ENCODE assay signal across 12 mouse cellular contexts in the genomic region with DNA sequence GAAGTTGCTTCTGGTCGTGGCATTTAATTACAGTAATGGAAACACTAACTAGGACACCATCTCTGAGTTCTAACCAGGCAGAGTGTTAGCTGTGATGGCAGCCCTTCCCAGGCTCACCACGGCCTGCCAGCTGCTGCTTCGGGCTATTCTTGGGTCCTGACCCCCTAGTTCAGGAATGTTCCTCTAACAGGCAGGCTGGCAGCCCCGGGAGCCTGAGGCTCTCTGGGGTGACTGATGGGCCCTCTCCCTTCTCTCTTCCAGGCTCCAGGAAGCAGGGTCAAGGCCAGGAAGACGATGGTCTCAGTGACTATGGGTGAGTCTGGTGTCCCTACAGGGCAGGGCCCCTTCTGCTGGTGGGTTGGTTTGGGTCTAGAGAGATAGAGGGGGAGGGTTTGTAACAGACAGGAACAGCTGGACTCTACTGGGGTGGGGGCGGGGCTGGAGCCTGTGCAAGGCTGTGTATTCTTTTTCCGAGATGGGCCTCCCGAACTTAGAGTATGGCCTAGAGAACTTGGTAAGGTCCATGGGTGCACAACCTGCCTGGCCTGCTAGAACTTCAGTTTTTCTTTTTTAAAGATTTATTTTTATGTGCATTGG. TPM values are rescaled to one million over a fixed set of nuclear protein-coding genes. Genes with fewer than 3 reads are reported as not detected.
DNase-seq lines count a peak whose midpoint lies in the region; ATAC-seq and TF ChIP-seq lines count a peak whose summit lies in the region.
"Had no signal": no experiment of that assay in that cellular context is flagged by ENCODE, and none has a peak within 500 bp of the region (broad histone marks: within the 10 kb centered on the region; RNA-seq: fewer than 3 reads in every experiment).

No protein-coding gene starts in this region.

- peak overlapping the region; percentile 36 for H3K4me3 ChIP-seq in heart, postnatal 0 days (ENCODE audit: low read depth, low read length)
- H3K4me3 ChIP-seq in forebrain, postnatal 0 days (ENCODE audit: low read depth, low read length) = no peak overlapping the region
- H3K4me3 ChIP-seq in layer of hippocampus, adult 2 months = no peak overlapping the region

- peak; percentile 27 for DNase-seq in lung, postnatal 10 days
- DNase-seq in lung, adult 18-20 months = no peak
- DNase-seq in gastrocnemius, postnatal 14 days = peak; percentile 74
- DNase-seq in heart, postnatal 0 days (ENCODE audit: low spot score) = peak; percentile 81
- DNase-seq in skeletal muscle tissue, adult 2 months (ENCODE audit: low read depth, low spot score) = peak; percentile 88
- DNase-seq in forebrain, postnatal 0 days = no peak
- DNase-seq in layer of hippocampus, adult 2 months (ENCODE audit: low spot score in 2 of 2) = no peak

- TF ChIP-seq EP300 in heart, postnatal 0 days (IDR thresholded peaks at IDR 0.05; ENCODE audit: low read depth) = no peak

- no peak for TF ChIP-seq CTCF in heart, postnatal 0 days (IDR thresholded peaks at IDR 0.05; ENCODE audit: low read depth)
- TF ChIP-seq CTCF in forebrain, postnatal 0 days (IDR thresholded peaks at IDR 0.05; ENCODE audit: low read depth) = no peak
- TF ChIP-seq CTCF in layer of hippocampus, adult 2 months (conservative IDR thresholded peaks at IDR 0.05) = no peak

- H3K9me3 ChIP-seq in heart, postnatal 0 days (replicated peaks; ENCODE audit: control insufficient read depth, low read length) = no peaks in the 10 kb centered on the region
- H3K9me3 ChIP-seq in forebrain, postnatal 0 days (ENCODE audit: low read length) = no peaks in the 10 kb centered on the region

- H3K4me2 ChIP-seq in heart, postnatal 0 days (ENCODE audit: low read depth, low read length) = peak overlapping the region; percentile 61
- no peak overlapping the region for H3K4me2 ChIP-seq in forebrain, postnatal 0 days (ENCODE audit: low read depth)

- peaks cover 33% of the 10 kb centered on the region for H3K36me3 ChIP-seq in heart, postnatal 0 days (replicated peaks; ENCODE audit: control insufficient read depth, insufficient read depth, low read length)
- H3K36me3 ChIP-seq in forebrain, postnatal 0 days (ENCODE audit: insufficient read depth) = peaks cover 70% of the 10 kb centered on the region

- ATAC-seq in heart, postnatal 0 days (ENCODE audit: insufficient read depth, low read depth) = peak; percentile 96
- ATAC-seq in erythroid progenitor cell, adult 5-6 weeks (replicated peaks; ENCODE audit: low FRiP score, poor library complexity, severe bottlenecking) = no peak
- no peak for ATAC-seq in forebrain, postnatal 0 days
- ATAC-seq: activated CD4-positive, CD25-positive, alpha-beta regulatory T cell, adult 4 months had no signal

- intact Hi-C loops in gastrocnemius, postnatal 14 days (cut with DNase I; ENCODE audit: low total_unique reads) = no loop called here

- WGBS in heart, postnatal 0 days = 36% methylated on average over 8 of the region's 8 CpGs
- WGBS in forebrain, postnatal 0 days = 84% methylated on average over 8 of the region's 8 CpGs

- H3K4me1 ChIP-seq in heart, postnatal 0 days (ENCODE audit: control insufficient read depth, insufficient read depth) = peaks cover 5% of the 10 kb centered on the region
- no peaks in the 10 kb centered on the region for H3K4me1 ChIP-seq in forebrain, postnatal 0 days (ENCODE audit: insufficient read depth)

- peak overlapping the region; percentile 38 for H3K9ac ChIP-seq in heart, postnatal 0 days (replicated peaks; ENCODE audit: low read depth, low read length)
- no peak overlapping the region for H3K9ac ChIP-seq in forebrain, postnatal 0 days

- peak overlapping the region; percentile 95 for H3K27ac ChIP-seq in heart, postnatal 0 days (ENCODE audit: low read depth)
- no peak overlapping the region for H3K27ac ChIP-seq in forebrain, postnatal 0 days (ENCODE audit: low read depth, low read length)
- H3K27ac ChIP-seq in layer of hippocampus, adult 2 months = no peak overlapping the region
- H3K27ac ChIP-seq: kidney, postnatal 0 days; macrophage had no signal

- no peaks in the 10 kb centered on the region for H3K27me3 ChIP-seq in heart, postnatal 0 days (ENCODE audit: control insufficient read depth, insufficient read depth, low read length)
- no peaks in the 10 kb centered on the region for H3K27me3 ChIP-seq in forebrain, postnatal 0 days (ENCODE audit: insufficient read depth, low read length)

RNA-seq across cellular contexts. Expression of gene 2310022A10Rik, which starts 7.4 kb away (rescaled TPM):
- total RNA-seq in gastrocnemius, postnatal 14 days (2021) = 100 to 1,000 TPM; 103 to 114 TPM
- 3.8 and 21.3 TPM in 2 replicates for total RNA-seq in heart, postnatal 0 days (2014; rRNA removed; ENCODE audit: low replicate concordance)
- 39.7 and 41.8 TPM in 2 replicates for polyA plus RNA-seq in heart, postnatal 0 days (2015; fragmentation: Nextera tagmentation; extraction: Ambion mirVana)
- total RNA-seq in erythroid progenitor cell, adult 5-6 weeks (2015; ENCODE audit: low replicate concordance) = 11.2 and 18.9 TPM in 2 replicates
- total RNA-seq in erythroid progenitor cell, adult 5-6 weeks (2017; ENCODE audit: low replicate concordance) = 1.6 and 6.8 TPM in 2 replicates
- 7.5 and 8.7 TPM in 2 replicates for total RNA-seq in forebrain, postnatal 0 days (2014; rRNA removed)
- 26.3 and 28.1 TPM in 2 replicates for polyA plus RNA-seq in forebrain, postnatal 0 days (2015; fragmentation: Nextera tagmentation; extraction: Ambion mirVana)
- 10 to 100 TPM; 25.5 to 25.6 TPM for total RNA-seq in layer of hippocampus, adult 2 months (2021)

RNA-seq across cellular contexts. Expression of gene Pld3, which starts 7.4 kb away (rescaled TPM):
- 10 to 100 TPM; 23.1 to 27.8 TPM for total RNA-seq in gastrocnemius, postnatal 14 days (2021)
- 37.3 and 58.5 TPM in 2 replicates for total RNA-seq in heart, postnatal 0 days (2014; rRNA removed; ENCODE audit: low replicate concordance)
- 38.9 and 43.8 TPM in 2 replicates for polyA plus RNA-seq in heart, postnatal 0 days (2015; fragmentation: Nextera tagmentation; extraction: Ambion mirVana)
- total RNA-seq in erythroid progenitor cell, adult 5-6 weeks (2015; ENCODE audit: low replicate concordance) = 43.2 and 88.0 TPM in 2 replicates
- total RNA-seq in erythroid progenitor cell, adult 5-6 weeks (2017; ENCODE audit: low replicate concordance) = 19.1 and 26.3 TPM in 2 replicates
- 144 and 219 TPM in 2 replicates for total RNA-seq in forebrain, postnatal 0 days (2014; rRNA removed)
- polyA plus RNA-seq in forebrain, postnatal 0 days (2015; fragmentation: Nextera tagmentation; extraction: Ambion mirVana) = 205 and 246 TPM in 2 replicates
- total RNA-seq in layer of hippocampus, adult 2 months (2021) = 100 to 1,000 TPM; 573 to 583 TPM

RNA-seq across cellular contexts. Expression of gene Akt2, which starts 31.0 kb away (rescaled TPM):
- 100 to 1,000 TPM; 109 to 114 TPM for total RNA-seq in gastrocnemius, postnatal 14 days (2021)
- total RNA-seq in heart, postnatal 0 days (2014; rRNA removed; ENCODE audit: low replicate concordance) = 129 and 138 TPM in 2 replicates
- polyA plus RNA-seq in heart, postnatal 0 days (2015; fragmentation: Nextera tagmentation; extraction: Ambion mirVana) = 74.0 and 80.5 TPM in 2 replicates
- total RNA-seq in erythroid progenitor cell, adult 5-6 weeks (2015; ENCODE audit: low replicate concordance) = 28.5 and 59.9 TPM in 2 replicates
- total RNA-seq in erythroid progenitor cell, adult 5-6 weeks (2017; ENCODE audit: low replicate concordance) = 25.1 and 48.1 TPM in 2 replicates
- 61.1 and 64.2 TPM in 2 replicates for total RNA-seq in forebrain, postnatal 0 days (2014; rRNA removed)
- polyA plus RNA-seq in forebrain, postnatal 0 days (2015; fragmentation: Nextera tagmentation; extraction: Ambion mirVana) = 53.7 and 53.9 TPM in 2 replicates
- total RNA-seq in layer of hippocampus, adult 2 months (2021) = 10 to 100 TPM; 87.0 to 99.1 TPM

RNA-seq across cellular contexts. Expression of gene Hipk4, which starts 37.3 kb away (rescaled TPM):
- under 1 TPM; 0.16 to 0.22 TPM for total RNA-seq in gastrocnemius, postnatal 14 days (2021)
- total RNA-seq in heart, postnatal 0 days (2014; rRNA removed; ENCODE audit: low replicate concordance) = 0.23 and 1.1 TPM in 2 replicates
- polyA plus RNA-seq in heart, postnatal 0 days (2015; fragmentation: Nextera tagmentation; extraction: Ambion mirVana) = 0.15 and 0.18 TPM in 2 replicates
- total RNA-seq in erythroid progenitor cell, adult 5-6 weeks (2015; ENCODE audit: low replicate concordance) = not detected in 2 replicates
- not detected in 2 replicates for total RNA-seq in erythroid progenitor cell, adult 5-6 weeks (2017; ENCODE audit: low replicate concordance)
- 0.38 and 0.95 TPM in 2 replicates for total RNA-seq in forebrain, postnatal 0 days (2014; rRNA removed)
- polyA plus RNA-seq in forebrain, postnatal 0 days (2015; fragmentation: Nextera tagmentation; extraction: Ambion mirVana) = 0.27 and 0.49 TPM in 2 replicates
- under 1 TPM in 1 of 2 experiments, not detected in 1; 0.15 TPM for total RNA-seq in layer of hippocampus, adult 2 months (2021)
- total RNA-seq: left cerebral cortex, postnatal 14 days had no signal
- polyA plus RNA-seq: activated CD4-positive, CD25-positive, alpha-beta regulatory T cell, adult 4 months had no signal

Comparison
In these comparisons a context has a peak if more than half of its experiments do, and no peak if none do; other contexts are left out.
1. DNase-seq: peak in lung, postnatal 10 days (single experiment), gastrocnemius, postnatal 14 days (single experiment), heart, postnatal 0 days (single experiment) and skeletal muscle tissue, adult 2 months (single experiment); none in lung, adult 18-20 months (0 of 2), forebrain, postnatal 0 days (single experiment) and layer of hippocampus, adult 2 months (0 of 2).